Mouse (Mus musculus) embryo, embryonic 11 days (tissue): Measurements from ENCODE around the gene Dpm2.
A peak's percentile ranks its signal among the peaks of the same experiment; 100 is the strongest.

Experiments
- DNase-seq: peaks from one replicate; pipeline ENCODE4 v3.0.0-alpha.2; 2015

The Dpm2 gene

GRCm38 (mm10) chr2:32618051-32618450, 47.4 kb downstream of the Dpm2 start:
- DNase-seq, result no peak

- peak; percentile 78 for DNase-seq
Measured at GRCm38 (mm10) chr2:32620682-32621516, 50.2 kb downstream of the Dpm2 start.

GRCm38 (mm10) chr2:32621517-32621859, 50.8 kb downstream of the Dpm2 start, which contains the start of gene Ak1:
Gene Ak1, plus strand, starts transcription at chr2:32621758.
- DNase-seq, result no peak
